Mouse (Mus musculus): ENCODE results near the gene Tgtp2. TPM values are rescaled to one million over a fixed set of nuclear protein-coding genes. Genes with fewer than 3 reads are reported as not detected.
A peak's percentile ranks its signal among the peaks of the same experiment; 100 is the strongest.
"Not testable (repeated sequence)": the region's sequence is repeated elsewhere in the genome, so short reads cannot be mapped to it uniquely, and the experiment has no call there.

The Tgtp2 gene
- 2.7 and 2.8 TPM in 2 replicates for polyA plus RNA-seq (2015; fragmentation: Nextera tagmentation; extraction: Ambion mirVana)

- not testable (repeated sequence) for H3K4me1 ChIP-seq (replicated peaks; ENCODE audit: control insufficient read depth, insufficient read depth, low read length); H3K4me3 ChIP-seq (ENCODE audit: low read depth, low read length); ATAC-seq; H3K36me3 ChIP-seq (ENCODE audit: control insufficient read depth, insufficient read depth); H3K27ac ChIP-seq (ENCODE audit: low read depth, low read length); H3K9me3 ChIP-seq (ENCODE audit: control insufficient read depth); H3K27me3 ChIP-seq (replicated peaks; ENCODE audit: control insufficient read depth, insufficient read depth, low read length); H3K9ac ChIP-seq (ENCODE audit: low read depth, low read length); H3K4me2 ChIP-seq (replicated peaks; ENCODE audit: low read depth)
- WGBS = 60% methylated on average over 5 of the region's 5 CpGs
Observed at GRCm38 (mm10) chr11:49063713-49064469, at the start of gene Tgtp2. Gene Tgtp2 (minus strand): TSS chr11:49064206.

GRCm38 (mm10) chr11:49112624-49113219 lies 48.7 kb upstream of the Tgtp2 start:
- no peaks in the 10 kb centered on the region for H3K4me1 ChIP-seq (replicated peaks; ENCODE audit: control insufficient read depth, insufficient read depth, low read length)
- no peak overlapping the region for H3K4me2 ChIP-seq (replicated peaks; ENCODE audit: low read depth)
- TF ChIP-seq CTCF (IDR thresholded peaks at IDR 0.05; ENCODE audit: low read depth) = no peak
- H3K9me3 ChIP-seq (ENCODE audit: control insufficient read depth) = no peaks in the 10 kb centered on the region
- no peak overlapping the region for H3K27ac ChIP-seq (ENCODE audit: low read depth, low read length)
- no peak overlapping the region for H3K9ac ChIP-seq (ENCODE audit: low read depth, low read length)
- peak; percentile 25; the same call in 1 of the 2 replicates for ATAC-seq
- 61% methylated on average over 6 of the region's 6 CpGs for WGBS
- no peak overlapping the region for H3K4me3 ChIP-seq (ENCODE audit: low read depth, low read length)
- H3K36me3 ChIP-seq (ENCODE audit: control insufficient read depth, insufficient read depth) = no peaks in the 10 kb centered on the region
- H3K27me3 ChIP-seq (replicated peaks; ENCODE audit: control insufficient read depth, insufficient read depth, low read length) = no peaks in the 10 kb centered on the region

GRCm38 (mm10) chr11:49111000-49111399 lies 47.0 kb upstream of the Tgtp2 start:
- no peak overlapping the region for H3K27ac ChIP-seq (ENCODE audit: low read depth, low read length)
- 81% methylated on average over 1 of the region's 1 CpGs for WGBS
- no peak for TF ChIP-seq CTCF (IDR thresholded peaks at IDR 0.05; ENCODE audit: low read depth)
- no peak for ATAC-seq
- H3K27me3 ChIP-seq (replicated peaks; ENCODE audit: control insufficient read depth, insufficient read depth, low read length) = no peaks in the 10 kb centered on the region
- no peaks in the 10 kb centered on the region for H3K4me1 ChIP-seq (replicated peaks; ENCODE audit: control insufficient read depth, insufficient read depth, low read length)
- no peak overlapping the region for H3K4me2 ChIP-seq (replicated peaks; ENCODE audit: low read depth)
- no peak overlapping the region for H3K4me3 ChIP-seq (ENCODE audit: low read depth, low read length)
- H3K9me3 ChIP-seq (ENCODE audit: control insufficient read depth) = no peaks in the 10 kb centered on the region
- H3K36me3 ChIP-seq (ENCODE audit: control insufficient read depth, insufficient read depth) = no peaks in the 10 kb centered on the region
- no peak overlapping the region for H3K9ac ChIP-seq (ENCODE audit: low read depth, low read length)

GRCm38 (mm10) chr11:49108833-49109232 lies 44.8 kb upstream of the Tgtp2 start:
- no peak overlapping the region for H3K4me3 ChIP-seq (ENCODE audit: low read depth, low read length)
- H3K9ac ChIP-seq (ENCODE audit: low read depth, low read length) = no peak overlapping the region
- no peak overlapping the region for H3K4me2 ChIP-seq (replicated peaks; ENCODE audit: low read depth)
- no peaks in the 10 kb centered on the region for H3K36me3 ChIP-seq (ENCODE audit: control insufficient read depth, insufficient read depth)
- no peak overlapping the region for H3K27ac ChIP-seq (ENCODE audit: low read depth, low read length)
- no peaks in the 10 kb centered on the region for H3K27me3 ChIP-seq (replicated peaks; ENCODE audit: control insufficient read depth, insufficient read depth, low read length)
- peak; percentile 75 for TF ChIP-seq CTCF (IDR thresholded peaks at IDR 0.05; ENCODE audit: low read depth)
- 55% methylated on average over 1 of the region's 1 CpGs for WGBS
- no peaks in the 10 kb centered on the region for H3K4me1 ChIP-seq (replicated peaks; ENCODE audit: control insufficient read depth, insufficient read depth, low read length)
- no peaks in the 10 kb centered on the region for H3K9me3 ChIP-seq (ENCODE audit: control insufficient read depth)
- ATAC-seq = no peak

- H3K4me2 ChIP-seq (replicated peaks; ENCODE audit: low read depth) = no peak overlapping the region
Observed at GRCm38 (mm10) chr11:49107650-49108537, 43.9 kb upstream of the Tgtp2 start.

GRCm38 (mm10) chr11:49105752-49106151 lies 41.7 kb upstream of the Tgtp2 start:
- Histone ChIP-seq H3K27ac (ENCODE audit: low read depth, low read length) (no peak overlapping the region), H3K9me3 (ENCODE audit: control insufficient read depth) (no peaks in the 10 kb centered on the region), H3K9ac (ENCODE audit: low read depth, low read length) (no peak overlapping the region), H3K4me2 (replicated peaks; ENCODE audit: low read depth) (no peak overlapping the region), H3K4me1 (replicated peaks; ENCODE audit: control insufficient read depth, insufficient read depth, low read length) (0 out of 2 replicates have a peak, but pooled peaks cover 3% of the 10 kb centered on the region), H3K4me3 (ENCODE audit: low read depth, low read length) (no peak overlapping the region), H3K36me3 (ENCODE audit: control insufficient read depth, insufficient read depth) (no peaks in the 10 kb centered on the region), H3K27me3 (replicated peaks; ENCODE audit: control insufficient read depth, insufficient read depth, low read length) (no peaks in the 10 kb centered on the region)
- 73% methylated on average over 1 of the region's 1 CpGs for WGBS
- no peak for TF ChIP-seq CTCF (IDR thresholded peaks at IDR 0.05; ENCODE audit: low read depth)
- no peak for ATAC-seq

More at GRCm38 (mm10) chr11:49107650-49108537, 43.9 kb upstream of the Tgtp2 start:
- H3K4me1 ChIP-seq (replicated peaks; ENCODE audit: control insufficient read depth, insufficient read depth, low read length) = 0 out of 2 replicates have a peak, but pooled peaks cover 2% of the 10 kb centered on the region
- no peaks in the 10 kb centered on the region for H3K36me3 ChIP-seq (ENCODE audit: control insufficient read depth, insufficient read depth)
- H3K27me3 ChIP-seq (replicated peaks; ENCODE audit: control insufficient read depth, insufficient read depth, low read length) = no peaks in the 10 kb centered on the region
- TF ChIP-seq CTCF (IDR thresholded peaks at IDR 0.05; ENCODE audit: low read depth) = no peak
- 43% methylated on average over 10 of the region's 10 CpGs for WGBS
- H3K27ac ChIP-seq (ENCODE audit: low read depth, low read length) = no peak overlapping the region
- H3K9me3 ChIP-seq (ENCODE audit: control insufficient read depth) = no peaks in the 10 kb centered on the region
- ATAC-seq = no peak
- no peak overlapping the region for H3K9ac ChIP-seq (ENCODE audit: low read depth, low read length)
- no peak overlapping the region for H3K4me3 ChIP-seq (ENCODE audit: low read depth, low read length)
